Mouse (Mus musculus): ENCODE data around the gene Efhd1. TPM values are rescaled to one million over a fixed set of nuclear protein-coding genes. Genes with fewer than 3 reads are reported as not detected.

Gene Efhd1
- polyA plus RNA-seq, 1 experiment: 1.9 TPM

GRCm38 (mm10) chr1:87315431-87315830 lies 51.3 kb downstream of the Efhd1 start:
- H3K36me3 ChIP-seq (ENCODE audit: control insufficient read depth, insufficient read depth, low read length, poor library complexity, severe bottlenecking): no peaks in the 10 kb centered on the region
- H3K9me3 ChIP-seq (replicated peaks; ENCODE audit: control insufficient read depth, insufficient read depth, low read length, poor library complexity, severe bottlenecking): peaks cover 10% of the 10 kb centered on the region; the same call in 1 of the 2 replicates
- H3K9ac ChIP-seq (ENCODE audit: low read depth, poor library complexity, severe bottlenecking): no peak overlapping the region
- no peak overlapping the region for H3K27ac ChIP-seq (ENCODE audit: insufficient read depth, low read length)
- H3K4me3 ChIP-seq (ENCODE audit: low read depth, low read length): no peak overlapping the region
- H3K4me1 ChIP-seq (ENCODE audit: control insufficient read depth, insufficient read depth, low read length): peaks cover 7% of the 10 kb centered on the region
- H3K27me3 ChIP-seq (ENCODE audit: control insufficient read depth, insufficient read depth, low read length, poor library complexity, severe bottlenecking): no peaks in the 10 kb centered on the region
- no peak for TF ChIP-seq POLR2A (IDR thresholded peaks at IDR 0.05; ENCODE audit: insufficient read depth, low read length)
- no peak for TF ChIP-seq EP300 (IDR thresholded peaks at IDR 0.05; ENCODE audit: insufficient read depth, low read depth, low read length)
- no peak for TF ChIP-seq CTCF (IDR thresholded peaks at IDR 0.05; ENCODE audit: low read depth, low read length)

GRCm38 (mm10) chr1:87315894-87316293 lies 51.7 kb downstream of the Efhd1 start:
- Histone ChIP-seq H3K27me3 (ENCODE audit: control insufficient read depth, insufficient read depth, low read length, poor library complexity, severe bottlenecking) (no peaks in the 10 kb centered on the region), H3K9ac (ENCODE audit: low read depth, poor library complexity, severe bottlenecking) (no peak overlapping the region), H3K27ac (ENCODE audit: insufficient read depth, low read length) (no peak overlapping the region), H3K4me1 (ENCODE audit: control insufficient read depth, insufficient read depth, low read length) (peaks cover 7% of the 10 kb centered on the region), H3K9me3 (replicated peaks; ENCODE audit: control insufficient read depth, insufficient read depth, low read length, poor library complexity, severe bottlenecking) (peaks cover 12% of the 10 kb centered on the region), H3K4me3 (ENCODE audit: low read depth, low read length) (no peak overlapping the region), H3K36me3 (ENCODE audit: control insufficient read depth, insufficient read depth, low read length, poor library complexity, severe bottlenecking) (no peaks in the 10 kb centered on the region)
- no peak for TF ChIP-seq CTCF (IDR thresholded peaks at IDR 0.05; ENCODE audit: low read depth, low read length)
- TF ChIP-seq EP300 (IDR thresholded peaks at IDR 0.05; ENCODE audit: insufficient read depth, low read depth, low read length): no peak
- TF ChIP-seq POLR2A (IDR thresholded peaks at IDR 0.05; ENCODE audit: insufficient read depth, low read length): no peak

DNA sequence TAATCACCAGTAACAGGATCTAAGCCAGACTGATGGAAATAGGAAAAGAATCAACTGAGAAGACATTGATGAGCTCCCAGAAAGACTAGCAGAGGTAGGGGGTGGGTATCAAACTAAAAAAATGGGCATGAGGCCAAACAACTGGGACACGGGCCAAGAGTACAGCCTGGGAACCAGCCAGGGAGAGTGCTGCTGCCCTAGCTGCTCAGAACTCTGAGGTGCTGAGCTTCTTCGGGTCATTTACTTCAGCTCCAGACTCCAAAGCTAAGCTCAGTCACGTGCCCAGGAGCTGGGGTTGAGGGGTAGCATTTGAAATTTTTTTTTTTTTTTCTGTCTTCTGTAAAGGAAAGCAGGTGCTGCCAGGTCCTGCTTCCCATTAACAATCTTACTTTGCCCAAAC lies 52.5 kb downstream of the Efhd1 start:
- Histone ChIP-seq H3K36me3 (ENCODE audit: control insufficient read depth, insufficient read depth, low read length, poor library complexity, severe bottlenecking) (no peaks in the 10 kb centered on the region), H3K27me3 (ENCODE audit: control insufficient read depth, insufficient read depth, low read length, poor library complexity, severe bottlenecking) (no peaks in the 10 kb centered on the region), H3K4me1 (ENCODE audit: control insufficient read depth, insufficient read depth, low read length) (peaks cover 7% of the 10 kb centered on the region), H3K27ac (ENCODE audit: insufficient read depth, low read length) (no peak overlapping the region), H3K9ac (ENCODE audit: low read depth, poor library complexity, severe bottlenecking) (no peak overlapping the region), H3K9me3 (replicated peaks; ENCODE audit: control insufficient read depth, insufficient read depth, low read length, poor library complexity, severe bottlenecking) (peaks cover 16% of the 10 kb centered on the region), H3K4me3 (ENCODE audit: low read depth, low read length) (no peak overlapping the region)
- no peak for TF ChIP-seq CTCF (IDR thresholded peaks at IDR 0.05; ENCODE audit: low read depth, low read length)
- TF ChIP-seq POLR2A (IDR thresholded peaks at IDR 0.05; ENCODE audit: insufficient read depth, low read length): no peak
- no peak for TF ChIP-seq EP300 (IDR thresholded peaks at IDR 0.05; ENCODE audit: insufficient read depth, low read depth, low read length)

DNA sequence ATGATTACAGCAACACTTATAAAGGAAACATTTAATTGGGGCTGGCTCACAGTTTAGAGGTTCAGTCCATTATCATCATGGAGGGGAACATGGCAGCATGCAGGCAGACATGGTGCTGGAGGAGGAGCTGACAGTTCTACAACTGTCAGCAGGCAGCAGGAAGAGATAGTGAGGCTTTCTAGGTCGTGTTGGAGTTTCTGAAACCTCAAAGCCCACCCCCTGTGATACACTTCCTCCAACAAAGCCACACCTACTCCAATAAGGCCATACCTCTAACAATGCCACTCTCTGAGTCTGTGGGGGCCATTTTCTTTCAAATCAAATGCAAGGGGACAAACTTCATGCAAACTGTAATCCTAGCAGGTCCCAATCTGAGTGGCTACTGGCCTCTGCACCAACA lies 56.9 kb downstream of the Efhd1 start:
- Histone ChIP-seq H3K27ac (ENCODE audit: insufficient read depth, low read length) (no peak overlapping the region), H3K27me3 (ENCODE audit: control insufficient read depth, insufficient read depth, low read length, poor library complexity, severe bottlenecking) (no peaks in the 10 kb centered on the region; the same call in 1 of the 2 replicates), H3K9me3 (replicated peaks; ENCODE audit: control insufficient read depth, insufficient read depth, low read length, poor library complexity, severe bottlenecking) (peaks cover 16% of the 10 kb centered on the region), H3K4me3 (ENCODE audit: low read depth, low read length) (no peak overlapping the region), H3K36me3 (ENCODE audit: control insufficient read depth, insufficient read depth, low read length, poor library complexity, severe bottlenecking) (no peaks in the 10 kb centered on the region), H3K9ac (ENCODE audit: low read depth, poor library complexity, severe bottlenecking) (no peak overlapping the region), H3K4me1 (ENCODE audit: control insufficient read depth, insufficient read depth, low read length) (no peaks in the 10 kb centered on the region)
- TF ChIP-seq POLR2A (IDR thresholded peaks at IDR 0.05; ENCODE audit: insufficient read depth, low read length) (no peak), CTCF (IDR thresholded peaks at IDR 0.05; ENCODE audit: low read depth, low read length) (no peak), EP300 (IDR thresholded peaks at IDR 0.05; ENCODE audit: insufficient read depth, low read depth, low read length) (no peak)

GRCm38 (mm10) chr1:87322778-87323177 lies 58.6 kb downstream of the Efhd1 start:
- no peak overlapping the region for H3K27ac ChIP-seq (ENCODE audit: insufficient read depth, low read length)

GRCm38 (mm10) chr1:87324649-87325048 lies 60.5 kb downstream of the Efhd1 start:
- H3K9me3 ChIP-seq (replicated peaks; ENCODE audit: control insufficient read depth, insufficient read depth, low read length, poor library complexity, severe bottlenecking): peaks cover 12% of the 10 kb centered on the region
- no peak overlapping the region for H3K4me3 ChIP-seq (ENCODE audit: low read depth, low read length)
- TF ChIP-seq EP300 (IDR thresholded peaks at IDR 0.05; ENCODE audit: insufficient read depth, low read depth, low read length): no peak
- TF ChIP-seq POLR2A (IDR thresholded peaks at IDR 0.05; ENCODE audit: insufficient read depth, low read length): no peak
- no peak for TF ChIP-seq CTCF (IDR thresholded peaks at IDR 0.05; ENCODE audit: low read depth, low read length)
- no peaks in the 10 kb centered on the region for H3K4me1 ChIP-seq (ENCODE audit: control insufficient read depth, insufficient read depth, low read length)
- peaks cover 1% of the 10 kb centered on the region; the same call in 1 of the 2 replicates for H3K36me3 ChIP-seq (ENCODE audit: control insufficient read depth, insufficient read depth, low read length, poor library complexity, severe bottlenecking)
- no peaks in the 10 kb centered on the region; the same call in 1 of the 2 replicates for H3K27me3 ChIP-seq (ENCODE audit: control insufficient read depth, insufficient read depth, low read length, poor library complexity, severe bottlenecking)
- no peak overlapping the region for H3K27ac ChIP-seq (ENCODE audit: insufficient read depth, low read length)
- no peak overlapping the region for H3K9ac ChIP-seq (ENCODE audit: low read depth, poor library complexity, severe bottlenecking)

More at GRCm38 (mm10) chr1:87322778-87323177, 58.6 kb downstream of the Efhd1 start:
- Histone ChIP-seq H3K4me3 (ENCODE audit: low read depth, low read length) (no peak overlapping the region), H3K27me3 (ENCODE audit: control insufficient read depth, insufficient read depth, low read length, poor library complexity, severe bottlenecking) (no peaks in the 10 kb centered on the region; the same call in 1 of the 2 replicates), H3K9ac (ENCODE audit: low read depth, poor library complexity, severe bottlenecking) (no peak overlapping the region), H3K4me1 (ENCODE audit: control insufficient read depth, insufficient read depth, low read length) (no peaks in the 10 kb centered on the region), H3K9me3 (replicated peaks; ENCODE audit: control insufficient read depth, insufficient read depth, low read length, poor library complexity, severe bottlenecking) (peaks cover 16% of the 10 kb centered on the region), H3K36me3 (ENCODE audit: control insufficient read depth, insufficient read depth, low read length, poor library complexity, severe bottlenecking) (no peaks in the 10 kb centered on the region)
- TF ChIP-seq EP300 (IDR thresholded peaks at IDR 0.05; ENCODE audit: insufficient read depth, low read depth, low read length): no peak

Data from ES-Bruce4 (cell line).